Mouse (Mus musculus) kidney, postnatal 10 days (tissue): Measurements from ENCODE around the gene Cep85l.

ENCODE experiments used
- DNase-seq: peaks from one replicate; pipeline ENCODE4 v3.0.0; 2021; ENCODE audit warnings: mixed read lengths

The Cep85l gene

GRCm38 (mm10) chr10:53341288-53341965 lies 38.3 kb downstream of the Cep85l start:
- DNase-seq: no peak

- no peak for DNase-seq
Measured at GRCm38 (mm10) chr10:53339045-53339444, 40.7 kb downstream of the Cep85l start.

- DNase-seq: no peak
Measured at GRCm38 (mm10) chr10:53337162-53337923, 42.4 kb downstream of the Cep85l start, which contains the start of gene Pln. Pln (plus strand) TSS chr10:53337667.

- DNase-seq: no peak
Measured at GRCm38 (mm10) chr10:53335974-53336373, 43.8 kb downstream of the Cep85l start.

GRCm38 (mm10) chr10:53335266-53335665 lies 44.5 kb downstream of the Cep85l start:
- DNase-seq: no peak

- no peak for DNase-seq
Measured at GRCm38 (mm10) chr10:53332752-53333151, 47.0 kb downstream of the Cep85l start.

GRCm38 (mm10) chr10:53329257-53329656 lies 50.5 kb downstream of the Cep85l start:
- no peak for DNase-seq

GRCm38 (mm10) chr10:53326367-53326766 lies 53.4 kb downstream of the Cep85l start:
- no peak for DNase-seq

- peak; percentile 71 for DNase-seq
Measured at GRCm38 (mm10) chr10:53324663-53325062, 55.1 kb downstream of the Cep85l start.

- DNase-seq: no peak
Measured at GRCm38 (mm10) chr10:53323367-53323766, 56.4 kb downstream of the Cep85l start.

- DNase-seq: no peak
Measured at GRCm38 (mm10) chr10:53306674-53307073, 73.1 kb downstream of the Cep85l start.

- DNase-seq: no peak
Measured at GRCm38 (mm10) chr10:53305867-53306266, 73.9 kb downstream of the Cep85l start.

GRCm38 (mm10) chr10:53285147-53285546 lies 94.6 kb downstream of the Cep85l start:
- no peak for DNase-seq

- no peak for DNase-seq
Measured at GRCm38 (mm10) chr10:53272228-53272627, 107.5 kb downstream of the Cep85l start.

GRCm38 (mm10) chr10:53262021-53262420 lies 117.7 kb downstream of the Cep85l start:
- DNase-seq: no peak

- DNase-seq: no peak
Measured at GRCm38 (mm10) chr10:53235381-53235780, 144.4 kb downstream of the Cep85l start.

GRCm38 (mm10) chr10:53234683-53235082 lies 145.1 kb downstream of the Cep85l start:
- no peak for DNase-seq

- no peak for DNase-seq
Measured at GRCm38 (mm10) chr10:53234086-53234613, 145.6 kb downstream of the Cep85l start.

- no peak for DNase-seq
Measured at GRCm38 (mm10) chr10:53230809-53231208, 148.9 kb downstream of the Cep85l start.

- DNase-seq: no peak
Measured at GRCm38 (mm10) chr10:53229190-53229589, 150.6 kb downstream of the Cep85l start.
